Mouse (Mus musculus) urinary bladder, postnatal 4 days (tissue): ENCODE results near the gene Cldn12.

Experiments
- DNase-seq, 2 experiments: peaks; one replicate each; pipeline ENCODE4 v3.0.0; 2021 to 2022; ENCODE audit warnings: low spot score in 2 of 2

The Cldn12 gene

GRCm38 (mm10) chr5:5494269-5495005 is 20.3 kb downstream of the Cldn12 start:
- DNase-seq, result no peak

DNA sequence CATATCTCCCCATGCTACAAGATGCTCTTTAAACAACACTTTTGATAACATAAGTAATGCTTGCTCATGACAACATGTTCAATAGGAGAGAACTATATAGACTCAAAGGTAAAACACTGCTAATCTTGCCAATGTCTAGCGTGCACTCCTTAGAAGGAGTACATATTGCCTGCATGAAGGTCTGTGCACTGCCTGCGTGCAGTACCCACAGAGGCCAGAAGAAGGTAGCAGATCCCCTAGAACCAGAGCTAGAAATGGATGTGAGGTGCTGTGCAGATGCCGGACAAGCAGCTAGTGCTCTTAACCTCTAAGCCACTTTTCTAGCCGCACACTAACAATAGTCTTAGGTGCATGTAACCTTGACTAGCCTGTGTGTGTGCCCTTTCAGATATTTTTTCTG is 22.6 kb downstream of the Cldn12 start:
- no peak for DNase-seq

DNA sequence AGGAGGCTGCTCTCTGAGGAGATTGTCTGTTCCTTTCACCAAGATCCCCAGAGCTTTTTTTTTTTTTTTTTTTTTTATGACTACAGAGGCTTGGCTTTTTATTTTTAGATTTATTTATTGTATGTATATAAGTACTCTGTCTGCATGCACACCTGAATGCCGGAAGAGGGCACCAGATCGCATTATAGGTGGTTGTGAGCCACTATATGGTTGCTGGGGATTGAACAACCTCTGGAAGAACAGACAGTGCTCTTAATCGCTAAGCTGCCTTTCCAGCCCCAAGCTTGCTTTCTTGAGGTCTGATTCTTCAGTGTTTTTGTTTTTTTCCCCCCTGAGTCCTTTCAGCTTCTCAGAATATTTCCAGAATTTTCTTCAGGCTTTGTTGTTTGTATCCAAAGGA is 28.7 kb downstream of the Cldn12 start:
- no peak for DNase-seq

- DNase-seq, result no peak
These were observed 31.4 kb downstream of the Cldn12 start for GRCm38 (mm10) chr5:5483254-5483858.

GRCm38 (mm10) chr5:5481662-5482061 is 33.1 kb downstream of the Cldn12 start:
- no peak for DNase-seq

- no peak for DNase-seq
These were observed 35.7 kb downstream of the Cldn12 start, which contains the start of gene 1700015F17Rik for GRCm38 (mm10) chr5:5479043-5479442. Gene 1700015F17Rik (minus strand): TSS chr5:5479143.

GRCm38 (mm10) chr5:5476133-5476532 is 38.6 kb downstream of the Cldn12 start:
- DNase-seq, result no peak

GRCm38 (mm10) chr5:5465256-5465655 is 49.5 kb downstream of the Cldn12 start:
- no peak for DNase-seq
